Mouse (Mus musculus) brain, embryonic 14.5 days (tissue): ENCODE measurements around the gene Klra4. TPM values are rescaled to one million over a fixed set of nuclear protein-coding genes. Genes with fewer than 3 reads are reported as not detected.
"Not testable (repeated sequence)": the region's sequence is repeated elsewhere in the genome, so short reads cannot be mapped to it uniquely, and the experiment has no call there.

ENCODE experiments used
- DNase-seq: peaks from one replicate; pipeline ENCODE4 v3.0.0-alpha.2; 2011; ENCODE audit warnings: low read depth
- CTCF ChIP-seq: fragments of 200-500 bp; IDR thresholded peaks from 2 replicates; pipeline ENCODE4 v1.5.1; 2012; ENCODE audit warnings: inconsistent platforms, mild to moderate bottlenecking, moderate library complexity, borderline replicate concordance; ENCODE audit not compliant: insufficient read depth, insufficient read length; ENCODE audit errors: extremely low read depth
- POLR2A ChIP-seq: fragments of 200-500 bp; IDR thresholded peaks from 2 replicates; pipeline ENCODE4 v1.6.1; 2012; ENCODE audit warnings: mild to moderate bottlenecking, inconsistent platforms, borderline replicate concordance; ENCODE audit not compliant: poor library complexity, insufficient read depth, insufficient read length, severe bottlenecking; ENCODE audit errors: extremely low read depth
- polyA plus RNA-seq: library from polyadenylated mRNA; depleted of rRNA; stranded (reverse); fragments of >200 nt; gene quantifications from 2 replicates; pipeline ENCODE4 v1.2.3, GENCODE M21; 2012; rRNA removed

Klra4 gene
- not detected in 2 replicates for polyA plus RNA-seq

GRCm38 (mm10) chr6:130067171-130067570, at the start of gene Klra4:
Gene Klra4 (minus strand): TSS chr6:130067271.
- DNase-seq, result not testable (repeated sequence)

- TF ChIP-seq POLR2A (no peak), CTCF (no peak)
- DNase-seq, result no peak
Observed at GRCm38 (mm10) chr6:130110485-130110884, 43.4 kb upstream of the Klra4 start.

- DNase-seq, result not testable (repeated sequence)
Observed at GRCm38 (mm10) chr6:130102743-130103142, 35.7 kb upstream of the Klra4 start.

- no peak for TF ChIP-seq POLR2A
- no peak for TF ChIP-seq CTCF
- DNase-seq, result no peak
Observed at GRCm38 (mm10) chr6:130092336-130092948, 25.4 kb upstream of the Klra4 start.

- no peak for TF ChIP-seq POLR2A
- TF ChIP-seq CTCF, result no peak
- no peak for DNase-seq
Observed at GRCm38 (mm10) chr6:130065196-130065595, 1.9 kb downstream of the Klra4 start.

- not testable (repeated sequence) for DNase-seq
Observed at GRCm38 (mm10) chr6:130035146-130035545, 31.9 kb downstream of the Klra4 start.

GRCm38 (mm10) chr6:130031493-130032089, 35.5 kb downstream of the Klra4 start:
- not testable (repeated sequence) for DNase-seq

GRCm38 (mm10) chr6:130026854-130027253, 40.2 kb downstream of the Klra4 start, which contains the start of gene Klra6:
Gene Klra6 (minus strand): TSS chr6:130026954.
- TF ChIP-seq POLR2A (no peak), CTCF (no peak)
- DNase-seq, result no peak

Other genes starting within 250 kb of the Klra4 start
- gene Gm17631, start 204.6 kb downstream of the Klra4 start, polyA plus RNA-seq, result not detected in 2 replicates
- not detected in 2 replicates for gene Klra17, start 190.6 kb downstream of the Klra4 start, polyA plus RNA-seq
- gene Klra5, start 149.6 kb downstream of the Klra4 start, polyA plus RNA-seq, result not detected in 2 replicates
- not detected in 2 replicates for gene Klra6, start 40.3 kb downstream of the Klra4 start, polyA plus RNA-seq
- gene Klra8, start 62.6 kb upstream of the Klra4 start, polyA plus RNA-seq, result not detected in 2 replicates
- gene Klra9, start 125.8 kb upstream of the Klra4 start, polyA plus RNA-seq, result not detected in 2 replicates
- gene Klra7, start 166.1 kb upstream of the Klra4 start, polyA plus RNA-seq, result not detected in 2 replicates
- gene Klra10, start 214.7 kb upstream of the Klra4 start, polyA plus RNA-seq, result not detected in 2 replicates